Mouse (Mus musculus) layer of hippocampus, adult 6 months (tissue): ENCODE measurements around the gene Herpud2. TPM values are rescaled to one million over a fixed set of nuclear protein-coding genes. Genes with fewer than 3 reads are reported as not detected.

Experiments
- long read RNA-seq, 2 experiments: library from polyadenylated mRNA; unstranded; transcript quantifications; one replicate each; pipeline ENCODE4 v2.0.0; 2019 to 2020
- polyA plus RNA-seq: library from polyadenylated mRNA; unstranded; fragments of <200 nt; fragmentation: Nextera tagmentation; gene quantifications from 2 replicates; pipeline ENCODE4 v1.2.3, GENCODE M21; 2021

Herpud2 gene
- 12.7 and 12.9 TPM in 2 replicates for polyA plus RNA-seq
- long read RNA-seq, experiment 1, transcript Herpud2-201 (8 exons, 2,781 nt) = major isoform, 27 of 47 reads
- long read RNA-seq, experiment 1, partial matches to known transcripts = 7 of 47 reads
- long read RNA-seq, experiment 1, other reads (novel, unspliced or antisense) = 12 of 47 reads
- long read RNA-seq, experiment 2, transcript Herpud2-201 (8 exons, 2,781 nt) = major isoform, 83 of 104 reads
- long read RNA-seq, experiment 2, partial matches to known transcripts = 5 of 104 reads
- long read RNA-seq, experiment 2, other reads (novel, unspliced or antisense) = 15 of 104 reads

GRCm38 (mm10) chr9:25151611-25152241, at the start of gene Herpud2:
TSS of gene Herpud2 (minus strand) at chr9:25151820.

GRCm38 (mm10) chr9:25089122-25089521, 62.5 kb downstream of the Herpud2 start, which contains the start of gene Gm10181:
TSS of gene Gm10181 (plus strand) at chr9:25089422.

Other genes with a start within 250 kb of the Herpud2 start
- gene Gm10181, start 62.4 kb downstream of the Herpud2 start, polyA plus RNA-seq = not detected in 2 replicates
- gene Sept7, start 100.6 kb upstream of the Herpud2 start, polyA plus RNA-seq = 353 and 369 TPM in 2 replicates